Mouse (Mus musculus) urinary bladder, postnatal 10 days (tissue): ENCODE measurements around the gene Lrrc4c.

Experiments
- DNase-seq: peaks from one replicate; pipeline ENCODE4 v3.0.0; 2022; ENCODE audit warnings: low spot score

The Lrrc4c gene

GRCm38 (mm10) chr2:97478175-97478924 lies 1160.4 kb downstream of the Lrrc4c start:
- DNase-seq = no peak

- no peak for DNase-seq
Observed at GRCm38 (mm10) chr2:97478925-97479298, 1160.9 kb downstream of the Lrrc4c start.

DNA sequence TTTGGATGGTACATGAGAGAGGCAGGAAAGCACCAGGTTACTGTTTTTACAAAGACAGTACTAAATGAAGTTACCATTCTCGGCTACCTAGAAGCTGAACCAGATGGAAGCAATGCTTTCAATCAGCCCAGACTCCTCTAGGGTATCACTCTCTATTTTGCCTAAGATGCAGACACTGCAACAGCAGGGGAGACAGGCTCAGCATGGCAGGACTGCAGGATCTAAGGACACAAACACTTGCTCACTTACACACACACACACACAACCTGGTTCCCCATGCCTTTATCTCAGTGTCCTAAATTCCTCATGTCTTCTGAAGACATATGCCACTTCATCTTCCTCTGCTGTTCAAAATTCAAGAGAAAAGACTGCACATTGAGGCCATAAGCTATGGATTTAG lies 1167.0 kb downstream of the Lrrc4c start:
- no peak for DNase-seq

- DNase-seq = no peak
Observed at GRCm38 (mm10) chr2:97485609-97486008, 1167.6 kb downstream of the Lrrc4c start.

- no peak for DNase-seq
Observed at GRCm38 (mm10) chr2:97487567-97487966, 1169.6 kb downstream of the Lrrc4c start.

DNA sequence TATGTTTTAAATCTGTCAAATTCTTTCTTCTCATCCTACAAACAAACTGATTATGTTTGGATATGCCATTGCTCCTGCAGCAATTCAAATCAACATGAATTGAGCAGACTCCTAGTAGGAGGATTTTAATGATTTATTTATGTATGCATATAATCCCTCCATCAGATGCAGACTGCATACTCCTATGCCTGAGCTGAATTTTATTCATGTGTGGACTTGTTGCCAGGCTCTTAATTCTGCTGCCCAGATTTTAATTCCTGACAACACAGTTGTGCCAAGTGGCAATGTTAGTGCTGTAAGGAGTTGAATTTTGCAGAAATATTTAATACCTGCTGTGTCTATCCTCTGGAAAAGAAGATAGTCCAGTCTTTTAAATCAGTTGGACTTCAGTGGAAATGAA lies 1179.1 kb downstream of the Lrrc4c start:
- DNase-seq = no peak

GRCm38 (mm10) chr2:97502501-97502900 lies 1184.5 kb downstream of the Lrrc4c start:
- DNase-seq = no peak

DNA sequence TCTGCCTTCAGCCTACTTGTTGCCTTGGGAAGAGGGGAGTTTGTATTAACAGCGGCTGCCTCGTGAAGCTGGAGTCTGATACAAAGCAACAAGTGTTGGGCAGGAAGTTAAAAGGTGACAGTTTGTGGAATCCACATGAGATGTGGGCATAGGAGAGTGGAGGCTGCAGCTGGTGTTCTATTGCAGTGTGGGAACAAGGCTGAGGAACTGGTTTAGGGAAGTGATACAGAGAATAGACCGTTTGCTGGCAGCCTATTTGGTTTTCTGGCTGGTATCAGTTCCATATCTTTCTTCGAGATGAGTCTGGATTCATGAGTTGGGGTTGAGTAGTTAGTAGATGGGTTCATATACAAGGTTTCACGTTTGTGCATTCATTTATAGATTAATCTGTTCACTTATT lies 1186.9 kb downstream of the Lrrc4c start:
- no peak for DNase-seq

GRCm38 (mm10) chr2:97524256-97524922 lies 1206.4 kb downstream of the Lrrc4c start:
- no peak for DNase-seq

- no peak for DNase-seq
Observed at GRCm38 (mm10) chr2:97525107-97525506, 1207.1 kb downstream of the Lrrc4c start.

GRCm38 (mm10) chr2:97530622-97531021 lies 1212.7 kb downstream of the Lrrc4c start:
- no peak for DNase-seq

- no peak for DNase-seq
Observed at GRCm38 (mm10) chr2:97543691-97544672, 1226.0 kb downstream of the Lrrc4c start.

DNA sequence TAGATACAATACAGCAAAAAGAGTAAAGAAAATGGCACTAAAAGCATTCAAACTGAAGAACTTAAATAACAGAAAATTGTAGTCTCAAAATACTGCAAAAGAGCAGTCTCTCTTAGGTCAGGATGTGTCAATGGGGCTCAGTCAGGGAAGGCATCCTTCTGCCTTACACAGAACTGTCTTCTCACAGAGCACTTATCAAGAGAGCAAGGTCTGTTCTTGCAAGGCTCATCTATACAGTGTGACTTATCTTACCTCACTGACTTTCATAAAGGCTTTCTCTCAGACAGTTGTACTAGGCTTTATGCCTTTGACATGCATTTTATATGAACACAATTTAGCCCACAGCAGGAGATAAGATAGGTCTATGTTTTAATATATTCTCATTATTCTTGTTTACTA lies 1226.7 kb downstream of the Lrrc4c start:
- no peak for DNase-seq

- no peak for DNase-seq
Observed at GRCm38 (mm10) chr2:97545946-97546345, 1228.0 kb downstream of the Lrrc4c start.

DNA sequence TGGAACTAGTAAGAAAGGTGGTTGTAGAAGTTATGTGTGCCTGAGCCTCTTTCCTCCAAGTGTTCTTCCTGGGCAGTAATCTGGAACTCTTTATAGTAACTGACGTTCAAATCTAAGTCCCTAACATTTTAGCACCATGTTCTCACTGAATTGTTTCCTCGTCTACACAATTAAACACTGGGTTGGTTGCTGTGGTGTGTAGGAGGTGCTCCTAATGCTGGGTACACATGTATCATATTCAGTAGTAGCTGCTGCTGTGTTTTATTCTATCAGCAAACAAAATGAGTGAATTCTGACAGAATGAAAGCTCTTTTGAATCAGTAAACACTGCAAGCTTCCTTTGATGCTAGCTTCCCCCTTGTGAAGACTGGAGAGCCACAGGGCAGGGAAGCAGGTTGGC lies 1246.5 kb downstream of the Lrrc4c start:
- no peak for DNase-seq

DNA sequence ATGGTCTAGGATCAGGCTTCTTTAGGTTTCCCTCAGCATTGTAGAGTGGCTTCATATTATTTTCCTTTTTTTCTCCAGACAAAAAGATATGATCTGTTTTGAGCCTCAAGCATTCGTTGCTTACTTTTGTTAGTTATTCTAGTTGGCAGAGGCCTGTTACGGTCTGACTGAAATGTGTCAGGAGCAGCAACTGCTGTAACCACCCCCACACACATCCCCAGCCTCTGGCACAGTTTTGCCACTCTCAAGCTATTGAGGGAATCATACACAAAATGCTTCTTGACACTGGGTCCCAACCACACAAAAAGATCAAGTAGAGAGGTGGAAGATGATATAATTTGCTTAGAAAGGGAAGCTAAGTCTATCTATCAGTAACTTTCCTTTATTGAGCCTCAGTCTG lies 1251.0 kb downstream of the Lrrc4c start:
- DNase-seq = no peak

GRCm38 (mm10) chr2:97574921-97575320 lies 1257.0 kb downstream of the Lrrc4c start:
- DNase-seq = no peak

GRCm38 (mm10) chr2:97581132-97581531 lies 1263.2 kb downstream of the Lrrc4c start:
- no peak for DNase-seq

GRCm38 (mm10) chr2:97586322-97586721 lies 1268.4 kb downstream of the Lrrc4c start:
- DNase-seq = no peak

- DNase-seq = no peak
Observed at GRCm38 (mm10) chr2:97590563-97590962, 1272.6 kb downstream of the Lrrc4c start.

DNA sequence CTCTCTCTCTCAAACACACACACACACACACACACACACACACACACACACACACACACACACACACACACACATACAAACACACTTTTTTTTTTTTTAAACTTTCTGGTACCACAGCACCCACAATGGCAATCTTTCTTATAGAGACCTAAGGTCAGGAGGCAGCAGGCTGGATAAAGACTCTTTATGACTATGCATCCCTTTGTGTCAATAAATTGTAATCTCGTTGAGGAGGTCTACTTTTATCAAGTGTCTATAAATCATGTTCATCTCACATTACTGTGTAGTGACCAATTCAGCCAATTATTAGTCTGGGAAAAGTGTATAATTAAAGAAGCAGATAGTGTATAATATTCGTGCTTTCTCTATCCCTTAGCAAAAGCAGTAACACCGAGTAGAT lies 1286.2 kb downstream of the Lrrc4c start:
- DNase-seq = no peak

DNA sequence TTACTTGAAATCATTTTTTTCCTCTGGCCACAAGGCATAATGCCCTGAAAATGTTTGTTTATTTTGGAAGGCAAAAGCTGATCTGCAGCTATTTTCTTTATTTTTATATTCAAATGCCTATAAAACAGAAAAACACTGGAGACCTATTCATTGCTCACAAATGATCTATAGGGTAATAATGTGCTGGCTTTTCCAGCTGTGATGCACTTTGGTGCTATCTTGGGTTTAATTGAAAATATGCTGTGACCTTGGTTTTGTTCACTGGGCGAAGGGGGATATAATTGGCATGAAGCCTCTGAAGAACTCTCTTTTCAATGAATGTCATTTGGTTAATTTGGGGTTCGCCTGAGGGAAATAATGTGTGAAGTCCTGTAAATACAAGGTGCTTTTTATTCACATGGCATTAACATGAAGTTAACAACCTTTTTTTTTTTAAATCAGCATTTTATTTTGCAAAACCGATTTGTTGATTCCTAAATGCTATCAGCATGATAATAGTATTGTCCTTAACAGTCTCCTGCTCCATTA lies 1286.8 kb downstream of the Lrrc4c start:
- DNase-seq = no peak
